Mouse (Mus musculus) testis, adult 2 months (tissue): ENCODE data around the gene Gm49405.

Experiments
- CTCF ChIP-seq: fragments of 200-500 bp; IDR thresholded peaks from 2 replicates; pipeline ENCODE4 v1.5.1; 2012; ENCODE audit warnings: low read depth, mild to moderate bottlenecking, inconsistent platforms, low read length, moderate library complexity; ENCODE audit not compliant: control insufficient read depth, insufficient read depth, insufficient replicate concordance
- POLR2A ChIP-seq: fragments of 200-500 bp; IDR thresholded peaks from 2 replicates; pipeline ENCODE4 v1.6.1; 2012; ENCODE audit warnings: low read depth, mild to moderate bottlenecking, inconsistent platforms, low read length, moderate library complexity; ENCODE audit not compliant: control insufficient read depth

DNA sequence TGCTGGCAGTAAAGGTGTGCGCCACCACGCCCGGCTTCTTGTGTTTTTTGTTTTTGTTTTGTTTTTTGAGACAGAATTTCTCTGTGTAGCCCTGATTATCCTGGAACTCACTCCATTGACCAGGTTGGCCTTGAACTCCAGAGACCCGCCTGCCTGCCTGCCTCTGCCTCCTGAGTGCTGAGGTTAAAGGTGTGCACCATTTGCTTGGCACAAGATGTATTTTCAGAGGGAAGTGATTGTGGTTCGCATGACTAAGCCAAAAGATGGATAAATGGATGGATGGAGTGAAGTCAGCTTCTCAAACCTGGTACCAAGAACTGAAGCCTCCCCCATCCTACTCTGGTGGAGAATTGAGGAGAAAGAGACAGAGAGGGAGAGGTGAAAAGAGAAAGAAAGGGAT, 54.2 kb downstream of the Gm49405 start:
- TF ChIP-seq CTCF (no peak), POLR2A (no peak)
